Mouse (Mus musculus) forebrain, embryonic 10.5 days (tissue): ENCODE data around the gene Iqcf5. TPM values are rescaled to one million over a fixed set of nuclear protein-coding genes. Genes with fewer than 3 reads are reported as not detected.

Experiments used
- DNase-seq: peaks from one replicate; pipeline ENCODE4 v3.0.0-alpha.2; 2017; ENCODE audit warnings: low spot score; ENCODE audit errors: extremely low spot score
- H3K27ac ChIP-seq: fragments of 300-500 bp; sonication (generic); 2 replicates; pipeline ENCODE4 v1.5.1; 2016; ENCODE audit warnings: mild to moderate bottlenecking
- H3K27me3 ChIP-seq: fragments of 300-500 bp; sonication (generic); 2 replicates; pipeline ENCODE4 v1.6.1; 2016; ENCODE audit warnings: mild to moderate bottlenecking; ENCODE audit not compliant: poor library complexity, severe bottlenecking
- H3K36me3 ChIP-seq: fragments of 300-500 bp; sonication (generic); replicated peaks from 2 replicates; pipeline ENCODE4 v1.6.1; 2016; ENCODE audit warnings: mild to moderate bottlenecking, moderate library complexity
- H3K4me1 ChIP-seq: fragments of 300-500 bp; sonication (generic); 2 replicates; pipeline ENCODE4 v1.6.1; 2016
- H3K4me3 ChIP-seq: fragments of 300-500 bp; sonication (generic); 2 replicates; pipeline ENCODE4 v1.5.1; 2016; ENCODE audit warnings: mild to moderate bottlenecking, moderate library complexity
- H3K9me3 ChIP-seq: fragments of 300-500 bp; sonication (generic); 2 replicates; pipeline ENCODE4 v1.6.1; 2016; ENCODE audit warnings: mild to moderate bottlenecking, moderate library complexity
- WGBS: fragments of 180-500 bp; shearing (Covaris S2); methylation state at CpG from one replicate; pipeline ENCODE4 v1.1.7; 2016; 5-methylcytosine and 5-hydroxymethylcytosine counted together
- polyA plus RNA-seq: library from polyadenylated mRNA; unstranded; fragments of >200 nt; fragmentation: Nextera tagmentation; extraction: Ambion mirVana; gene quantifications from 2 replicates; pipeline ENCODE4 v1.2.1, GENCODE M21; 2016

Gene Iqcf5
- not detected in 2 replicates for polyA plus RNA-seq

DNA sequence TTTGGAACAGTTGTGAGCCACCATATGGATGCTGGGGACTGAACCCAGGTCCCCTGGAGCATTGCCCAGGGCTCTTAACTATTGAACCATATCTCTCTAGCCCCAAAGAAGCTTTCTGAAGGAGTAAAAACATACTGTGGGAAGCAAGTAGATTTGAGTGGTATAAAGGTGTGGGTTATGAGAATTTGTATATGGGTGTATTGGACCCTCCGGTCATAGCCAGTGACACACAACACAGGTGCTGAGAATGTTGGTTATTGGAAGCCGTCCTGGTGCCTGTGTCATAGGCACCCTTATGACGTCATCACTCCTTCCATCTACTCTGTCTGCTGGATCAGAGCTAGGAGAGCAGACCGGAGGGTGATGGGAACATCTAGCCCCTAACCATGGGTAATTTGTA lies at the start of gene Iqcf5:
Gene Iqcf5, plus strand, starts transcription at position 301 of the 400 bp plus-strand sequence.
- WGBS: 92% methylated on average over 4 of the region's 4 CpGs
- H3K27ac ChIP-seq: no peak within 1 kb of the TSS
- DNase-seq: no peak
- no peaks in the 10 kb centered on the region for H3K36me3 ChIP-seq
- no peak within 1 kb of the TSS for H3K4me3 ChIP-seq
- H3K9me3 ChIP-seq: no peaks in the 10 kb centered on the region
- H3K27me3 ChIP-seq: no peaks in the 10 kb centered on the region
- no peaks in the 10 kb centered on the region for H3K4me1 ChIP-seq

DNA sequence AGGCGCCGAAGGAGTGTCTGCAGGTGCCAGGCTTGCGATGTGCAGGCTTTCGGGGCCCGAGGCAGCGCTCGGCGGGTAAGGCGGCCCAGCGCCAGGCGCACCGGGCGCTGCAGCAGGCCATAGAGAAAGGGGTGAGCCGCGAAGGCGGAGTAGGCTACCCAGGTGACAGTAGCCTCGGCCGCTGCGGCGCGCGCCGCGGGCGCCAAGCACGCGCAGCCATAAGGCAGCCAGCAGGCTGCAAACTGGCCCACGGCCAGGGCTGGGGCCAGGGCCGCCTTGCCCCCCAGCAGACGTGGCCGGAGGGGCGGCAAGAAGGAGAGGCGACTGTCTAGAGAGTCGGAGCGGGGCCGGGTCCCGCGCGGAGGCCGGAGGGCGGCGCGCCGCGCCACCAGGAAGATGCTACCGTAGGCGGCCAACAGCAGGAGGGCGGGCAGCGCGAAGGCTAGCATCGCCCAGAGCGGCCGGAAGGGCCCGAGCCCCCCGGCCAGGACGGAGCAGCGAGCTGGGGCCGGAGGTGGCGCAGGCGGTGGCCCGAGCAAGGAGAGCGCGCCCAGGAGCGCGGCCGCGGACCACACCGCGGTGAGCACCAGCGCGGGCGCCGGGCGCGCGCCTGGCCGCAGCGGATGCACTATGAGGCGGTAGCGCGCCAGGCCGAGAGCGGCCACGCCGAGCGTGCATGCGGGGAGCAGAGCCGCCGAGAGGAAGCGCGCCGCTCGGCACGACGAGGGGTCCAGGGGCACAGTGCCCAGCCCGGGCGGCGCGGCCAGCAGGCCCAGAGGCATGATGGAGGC lies 49.4 kb upstream of the Iqcf5 start:
- Histone ChIP-seq H3K9me3 (no peaks in the 10 kb centered on the region), H3K4me1 (peaks cover 56% of the 10 kb centered on the region), H3K27ac (peak overlapping the region; percentile 87), H3K4me3 (peak overlapping the region; percentile 63), H3K36me3 (peaks cover 69% of the 10 kb centered on the region), H3K27me3 (peaks cover 45% of the 10 kb centered on the region)
- 2% methylated on average over 97 of the region's 99 CpGs for WGBS
- peak; percentile 61 for DNase-seq

GRCm38 (mm10) chr9:106465571-106466200 lies 48.7 kb upstream of the Iqcf5 start, which contains the start of gene Gpr62:
Gene Gpr62, minus strand, starts transcription at chr9:106465938.
- no peak for DNase-seq
- Histone ChIP-seq H3K4me1 (peaks cover 48% of the 10 kb centered on the region), H3K27ac (peak within 1 kb of the TSS; percentile 87), H3K27me3 (peaks cover 45% of the 10 kb centered on the region), H3K4me3 (peak within 1 kb of the TSS; percentile 63), H3K36me3 (peaks cover 62% of the 10 kb centered on the region), H3K9me3 (no peaks in the 10 kb centered on the region)
- WGBS: 38% methylated on average over 26 of the region's 26 CpGs

DNA sequence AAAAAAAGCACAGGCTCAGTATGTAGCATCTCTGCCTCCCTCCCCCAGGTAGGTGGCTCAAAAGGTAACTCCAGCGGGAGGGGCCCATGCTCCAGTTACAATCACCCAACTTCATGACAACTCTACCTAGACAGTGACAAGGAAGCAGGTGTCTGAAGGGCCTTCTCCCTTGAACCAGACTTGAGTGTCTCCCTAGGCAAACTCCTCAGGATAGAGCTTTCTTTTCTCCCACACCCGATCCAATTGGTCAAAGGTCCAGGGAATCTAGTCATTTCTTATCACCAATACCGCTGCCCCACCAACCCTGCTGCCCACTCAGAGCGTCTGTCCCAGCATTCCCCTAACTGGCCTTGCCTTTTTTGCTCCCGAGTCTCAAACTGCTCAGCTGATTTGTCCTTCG lies 47.7 kb upstream of the Iqcf5 start:
- no peaks in the 10 kb centered on the region for H3K9me3 ChIP-seq
- WGBS: 92% methylated on average over 6 of the region's 6 CpGs
- H3K36me3 ChIP-seq: peaks cover 51% of the 10 kb centered on the region
- H3K4me3 ChIP-seq: no peak overlapping the region
- DNase-seq: no peak
- no peak overlapping the region for H3K27ac ChIP-seq
- peaks cover 54% of the 10 kb centered on the region for H3K27me3 ChIP-seq
- H3K4me1 ChIP-seq: peaks cover 46% of the 10 kb centered on the region

DNA sequence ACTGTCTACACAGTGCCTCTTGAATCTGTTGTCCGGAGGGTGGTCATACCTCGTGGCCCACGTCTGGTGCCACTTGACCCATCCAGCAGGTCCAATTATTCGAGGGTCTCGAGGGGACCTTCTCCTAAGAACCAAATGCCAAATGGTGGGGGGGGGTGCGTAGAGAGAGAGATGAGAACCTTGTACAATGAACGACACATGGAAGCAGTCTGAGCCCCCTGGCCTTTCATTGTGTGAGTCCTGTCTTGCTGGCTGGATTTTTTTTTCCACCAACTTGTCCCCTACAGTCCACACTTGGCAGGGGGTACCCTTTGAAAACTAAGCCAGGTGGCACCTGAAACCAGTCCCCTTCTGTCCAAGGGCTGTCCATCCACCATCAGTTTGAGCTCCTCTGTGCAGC lies 46.6 kb upstream of the Iqcf5 start:
- WGBS: 94% methylated on average over 7 of the region's 7 CpGs
- Histone ChIP-seq H3K9me3 (no peaks in the 10 kb centered on the region), H3K4me1 (peaks cover 52% of the 10 kb centered on the region), H3K27me3 (peaks cover 46% of the 10 kb centered on the region), H3K4me3 (no peak overlapping the region), H3K27ac (no peak overlapping the region), H3K36me3 (peaks cover 41% of the 10 kb centered on the region)
- DNase-seq: no peak

GRCm38 (mm10) chr9:106469317-106469716 lies 45.1 kb upstream of the Iqcf5 start:
- no peak overlapping the region for H3K27ac ChIP-seq
- H3K36me3 ChIP-seq: peaks cover 25% of the 10 kb centered on the region
- DNase-seq: no peak
- peaks cover 52% of the 10 kb centered on the region for H3K4me1 ChIP-seq
- no peaks in the 10 kb centered on the region for H3K9me3 ChIP-seq
- H3K4me3 ChIP-seq: no peak overlapping the region
- peaks cover 39% of the 10 kb centered on the region for H3K27me3 ChIP-seq
- 81% methylated on average over 6 of the region's 6 CpGs for WGBS

DNA sequence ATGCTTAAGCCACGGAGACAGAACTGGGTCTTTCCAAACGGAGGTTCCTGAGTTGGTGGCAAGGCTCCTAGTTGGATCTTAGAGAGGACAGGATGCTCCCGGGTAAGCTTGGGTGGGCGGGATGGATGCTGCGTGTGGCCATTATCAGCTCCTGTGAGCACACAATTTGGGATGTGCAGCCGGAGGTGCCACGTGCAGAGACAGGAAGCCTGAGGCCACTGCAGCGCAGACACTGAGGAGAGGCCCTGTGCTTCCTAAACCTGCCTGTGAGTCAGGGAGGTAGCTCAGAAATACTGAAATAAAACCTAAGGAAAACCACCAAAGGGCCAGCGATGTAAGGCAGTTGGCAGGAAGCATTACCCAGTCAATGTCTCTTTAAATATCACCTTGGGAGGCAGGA lies 44.6 kb upstream of the Iqcf5 start:
- Histone ChIP-seq H3K4me1 (peaks cover 52% of the 10 kb centered on the region), H3K27ac (no peak overlapping the region), H3K9me3 (no peaks in the 10 kb centered on the region), H3K4me3 (no peak overlapping the region), H3K27me3 (peaks cover 34% of the 10 kb centered on the region), H3K36me3 (peaks cover 21% of the 10 kb centered on the region)
- 78% methylated on average over 9 of the region's 9 CpGs for WGBS
- no peak for DNase-seq

- H3K9me3 ChIP-seq: no peaks in the 10 kb centered on the region
- WGBS: 64% methylated on average over 14 of the region's 14 CpGs
- no peak for DNase-seq
- peaks cover 7% of the 10 kb centered on the region for H3K36me3 ChIP-seq
- peak overlapping the region; percentile 13 for H3K27ac ChIP-seq
- H3K27me3 ChIP-seq: peaks cover 20% of the 10 kb centered on the region
- H3K4me1 ChIP-seq: peaks cover 54% of the 10 kb centered on the region
- H3K4me3 ChIP-seq: peak overlapping the region; percentile 26; the same call in 1 of the 2 replicates
These were observed 43.2 kb upstream of the Iqcf5 start for GRCm38 (mm10) chr9:106470991-106471750.

DNA sequence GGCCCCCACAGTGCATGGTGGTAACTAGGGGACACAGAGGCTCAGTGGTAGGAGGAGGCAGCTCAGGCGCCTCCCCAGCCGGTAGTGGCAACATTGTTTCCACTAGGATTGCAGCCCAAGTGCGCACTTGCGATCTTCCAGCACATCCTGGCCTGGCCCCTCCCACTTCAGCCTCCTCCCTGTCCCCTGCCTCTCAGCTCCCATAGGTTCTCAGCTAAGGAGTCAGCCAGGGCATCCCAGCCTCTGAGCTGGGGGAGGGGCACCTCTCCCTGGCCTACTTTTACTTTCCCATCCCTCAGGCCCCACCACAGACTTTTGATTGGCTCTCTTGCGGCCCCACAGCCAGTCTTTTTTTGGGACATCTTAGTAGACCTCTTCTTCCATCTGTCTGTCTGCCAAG lies 42.5 kb upstream of the Iqcf5 start:
- Histone ChIP-seq H3K4me3 (peak overlapping the region; percentile 26; the same call in 1 of the 2 replicates), H3K27ac (peak overlapping the region; percentile 13), H3K9me3 (no peaks in the 10 kb centered on the region), H3K36me3 (peaks cover 2% of the 10 kb centered on the region; the same call in 1 of the 2 replicates), H3K27me3 (peaks cover 19% of the 10 kb centered on the region), H3K4me1 (peaks cover 61% of the 10 kb centered on the region)
- WGBS: 11% methylated on average over 5 of the region's 5 CpGs
- no peak for DNase-seq

- Histone ChIP-seq H3K9me3 (no peaks in the 10 kb centered on the region), H3K4me3 (peak overlapping the region; percentile 26; the same call in 1 of the 2 replicates), H3K4me1 (peaks cover 66% of the 10 kb centered on the region), H3K36me3 (no peaks in the 10 kb centered on the region), H3K27me3 (peaks cover 19% of the 10 kb centered on the region), H3K27ac (peak overlapping the region; percentile 13)
- 75% methylated on average over 4 of the region's 4 CpGs for WGBS
- no peak for DNase-seq
These were observed 42.1 kb upstream of the Iqcf5 start for GRCm38 (mm10) chr9:106472321-106472720.

- Histone ChIP-seq H3K27me3 (peaks cover 19% of the 10 kb centered on the region), H3K4me1 (peaks cover 74% of the 10 kb centered on the region), H3K9me3 (no peaks in the 10 kb centered on the region), H3K4me3 (no peak overlapping the region), H3K27ac (0 out of 2 replicates have a peak overlapping the region, but pooled peaks have one; percentile 82), H3K36me3 (no peaks in the 10 kb centered on the region)
- WGBS: 89% methylated on average over 16 of the region's 16 CpGs
- DNase-seq: no peak
These were observed 41.2 kb upstream of the Iqcf5 start for GRCm38 (mm10) chr9:106473081-106473752.

- peak overlapping the region; percentile 82 for H3K27ac ChIP-seq
- no peak overlapping the region; the same call in 1 of the 2 replicates for H3K4me3 ChIP-seq
- peaks cover 78% of the 10 kb centered on the region for H3K4me1 ChIP-seq
- peaks cover 19% of the 10 kb centered on the region for H3K27me3 ChIP-seq
- no peaks in the 10 kb centered on the region for H3K9me3 ChIP-seq
- WGBS: 82% methylated on average over 5 of the region's 5 CpGs
- H3K36me3 ChIP-seq: no peaks in the 10 kb centered on the region
- DNase-seq: no peak
These were observed 40.6 kb upstream of the Iqcf5 start for GRCm38 (mm10) chr9:106473753-106474105.
